Mouse (Mus musculus) brain, embryonic 14.5 days (tissue): Measurements from ENCODE around the gene Lnpep.

Experiments
- CTCF ChIP-seq: fragments of 200-500 bp; IDR thresholded peaks from 2 replicates; pipeline ENCODE4 v1.5.1; 2012; ENCODE audit warnings: inconsistent platforms, mild to moderate bottlenecking, moderate library complexity, borderline replicate concordance; ENCODE audit not compliant: insufficient read depth, insufficient read length; ENCODE audit errors: extremely low read depth
- POLR2A ChIP-seq: fragments of 200-500 bp; IDR thresholded peaks from 2 replicates; pipeline ENCODE4 v1.6.1; 2012; ENCODE audit warnings: mild to moderate bottlenecking, inconsistent platforms, borderline replicate concordance; ENCODE audit not compliant: poor library complexity, insufficient read depth, insufficient read length, severe bottlenecking; ENCODE audit errors: extremely low read depth

DNA sequence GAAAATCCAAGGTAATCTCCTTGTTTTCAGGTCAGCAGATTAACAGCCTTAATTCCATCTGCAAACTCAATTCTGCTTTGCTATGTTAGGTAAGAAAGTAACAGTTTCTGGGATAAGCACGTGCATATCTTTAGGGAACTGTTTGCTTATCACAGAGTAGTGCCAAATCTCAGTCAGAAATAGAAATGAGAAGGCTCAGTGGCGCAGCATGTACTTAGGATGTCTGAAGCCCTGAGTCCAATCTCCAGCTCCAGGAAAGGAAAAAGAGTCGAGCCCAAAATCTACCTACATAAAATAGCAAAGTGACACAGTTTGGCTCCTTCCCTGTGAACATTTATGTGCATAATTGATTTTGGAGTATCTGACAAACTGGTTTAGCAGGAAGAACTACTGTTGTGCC lies 125.6 kb downstream of the Lnpep start:
- TF ChIP-seq POLR2A, result no peak
- TF ChIP-seq CTCF, result no peak
